Mouse (Mus musculus) spleen, adult 10 weeks (tissue): Measurements from ENCODE around the gene Zfp729a. TPM values are rescaled to one million over a fixed set of nuclear protein-coding genes. Genes with fewer than 3 reads are reported as not detected.

Source experiments
- polyA plus RNA-seq: library from polyadenylated mRNA; stranded (reverse); fragments of 350-450 nt; fragmentation: Illumina TruSeq; extraction: RNeasy Lipid Tissue Mini Kit (QIAGEN cat#74804); gene quantifications from one replicate; pipeline ENCODE4 v1.2.3, GENCODE M21; 2015; ENCODE audit warnings: low replicate concordance; ENCODE audit not compliant: insufficient read depth

Gene Zfp729a
- 19.4 TPM for polyA plus RNA-seq

DNA sequence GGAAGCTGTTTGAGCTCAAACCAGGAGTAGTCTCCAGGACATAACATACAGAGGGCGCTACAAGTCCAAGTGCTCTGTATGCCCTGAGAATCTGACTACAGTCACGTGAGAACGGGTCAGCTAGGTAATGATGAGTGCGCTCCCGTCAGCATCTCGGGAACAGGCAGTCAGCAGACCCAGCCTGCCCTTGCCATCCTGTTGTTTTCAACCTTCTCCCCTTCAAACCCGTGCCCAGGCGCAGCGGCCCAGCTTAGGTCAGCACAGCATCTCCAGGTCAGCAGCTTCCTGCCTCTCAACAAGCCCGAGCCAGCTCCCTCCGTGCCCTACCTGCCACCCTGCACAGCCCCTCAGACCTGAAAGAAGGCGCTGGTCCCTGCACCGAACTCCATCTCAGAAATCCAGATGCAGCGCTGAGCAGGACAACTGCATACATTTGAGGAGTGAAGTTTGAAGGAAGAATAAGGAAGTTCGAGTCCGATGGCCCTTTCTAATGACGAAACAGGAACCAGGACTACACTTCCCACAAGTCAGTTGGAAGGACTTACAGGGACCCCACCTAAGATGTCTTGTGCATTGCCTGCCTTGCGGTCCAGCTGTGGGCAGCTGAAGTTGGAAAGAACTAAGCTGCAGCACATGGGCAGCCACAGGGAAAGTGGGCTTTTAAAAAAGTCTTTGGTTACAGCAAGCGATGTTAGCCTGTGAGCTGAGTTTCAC lies at the start of gene Zfp729a, which contains the start of gene Gm49345:
Gene Zfp729a, minus strand, starts transcription at position 498 of the 714 bp plus-strand sequence.
Gene Gm49345, minus strand, starts transcription at position 476 of the 714 bp plus-strand sequence.

GRCm38 (mm10) chr13:67686971-67687370 lies 49.4 kb upstream of the Zfp729a start, which contains the start of gene Zfp738:
Gene Zfp738 (minus strand): TSS chr13:67687071.

GRCm38 (mm10) chr13:67609066-67609876 lies 28.3 kb downstream of the Zfp729a start, which contains the start of gene Zfp729b:
Gene Zfp729b (minus strand): TSS chr13:67609707.

Other genes with a start within 250 kb of the Zfp729a start
- 37.0 TPM for gene Zfp429, start 238.0 kb downstream of the Zfp729a start, polyA plus RNA-seq
- 5.2 TPM for gene Zfp459, start 216.4 kb downstream of the Zfp729a start, polyA plus RNA-seq
- gene Zfp874a, start 186.2 kb downstream of the Zfp729a start, polyA plus RNA-seq, result 22.7 TPM
- 32.3 TPM for gene Zfp874b, start 153.5 kb downstream of the Zfp729a start, polyA plus RNA-seq
- 21.0 TPM for gene Zfp58, start 137.2 kb downstream of the Zfp729a start, polyA plus RNA-seq
- gene Gm26965, start 111.6 kb downstream of the Zfp729a start, polyA plus RNA-seq, result 0.33 TPM
- 32.9 TPM for gene Zfp87, start 111.6 kb downstream of the Zfp729a start, polyA plus RNA-seq
- gene Zfp748, start 84.0 kb downstream of the Zfp729a start, polyA plus RNA-seq, result 17.4 TPM
- gene Zfp729b, start 28.1 kb downstream of the Zfp729a start, polyA plus RNA-seq, result 21.6 TPM
- gene Gm49345, start within 50 bp of the Zfp729a start, polyA plus RNA-seq, result not detected
- 21.3 TPM for gene Zfp738, start 49.3 kb upstream of the Zfp729a start, polyA plus RNA-seq
- gene Zfp65, start 91.4 kb upstream of the Zfp729a start, polyA plus RNA-seq, result 22.6 TPM
- gene Zfp85, start 117.4 kb upstream of the Zfp729a start, polyA plus RNA-seq, result 14.7 TPM
- 5.3 TPM for gene Zfp493, start 141.9 kb upstream of the Zfp729a start, polyA plus RNA-seq
- gene Zfp273, start 175.9 kb upstream of the Zfp729a start, polyA plus RNA-seq, result 13.7 TPM
- 5.2 TPM for gene Gm10037, start 193.3 kb upstream of the Zfp729a start, polyA plus RNA-seq
- gene BC048507, start 225.5 kb upstream of the Zfp729a start, polyA plus RNA-seq, result not detected